Mouse (Mus musculus) right cerebral cortex, adult 2 months (tissue): ENCODE data around the gene Enpep.
A peak's percentile ranks its signal among the peaks of the same experiment; 100 is the strongest.

Experiments used
- DNase-seq, 2 experiments: peaks; one replicate each; pipeline ENCODE4 v3.0.0; 2021 to 2022; ENCODE audit warnings: low spot score in 2 of 2

Gene Enpep

GRCm38 (mm10) chr3:129312511-129312910 is 20.0 kb downstream of the Enpep start:
- DNase-seq = no peak

- no peak for DNase-seq
Measured at GRCm38 (mm10) chr3:129311951-129312350, 20.6 kb downstream of the Enpep start.

- no peak for DNase-seq
Measured at GRCm38 (mm10) chr3:129309926-129310325, 22.6 kb downstream of the Enpep start.

- DNase-seq = peak; percentile 21 to 22
Measured at GRCm38 (mm10) chr3:129308876-129309275, 23.6 kb downstream of the Enpep start.

- no peak for DNase-seq
Measured at GRCm38 (mm10) chr3:129308102-129308752, 24.3 kb downstream of the Enpep start.

GRCm38 (mm10) chr3:129303941-129304340 is 28.6 kb downstream of the Enpep start:
- peak; percentile 23 to 61 for DNase-seq

- DNase-seq = peak in 1 of 2 experiments; percentile 21
Measured at GRCm38 (mm10) chr3:129299874-129300273, 32.6 kb downstream of the Enpep start.

- no peak for DNase-seq
Measured at GRCm38 (mm10) chr3:129298606-129299005, 33.9 kb downstream of the Enpep start.

GRCm38 (mm10) chr3:129296994-129297393 is 35.5 kb downstream of the Enpep start:
- DNase-seq = no peak

- DNase-seq = no peak
Measured at GRCm38 (mm10) chr3:129295883-129296282, 36.6 kb downstream of the Enpep start.

GRCm38 (mm10) chr3:129289536-129289935 is 43.0 kb downstream of the Enpep start:
- no peak for DNase-seq

- no peak for DNase-seq
Measured at GRCm38 (mm10) chr3:129287140-129287539, 45.4 kb downstream of the Enpep start.

GRCm38 (mm10) chr3:129286426-129286825 is 46.1 kb downstream of the Enpep start:
- DNase-seq = no peak

GRCm38 (mm10) chr3:129284326-129284725 is 48.2 kb downstream of the Enpep start:
- DNase-seq = no peak

GRCm38 (mm10) chr3:129279441-129279840 is 53.1 kb downstream of the Enpep start:
- no peak for DNase-seq

GRCm38 (mm10) chr3:129273156-129273831 is 59.2 kb downstream of the Enpep start:
- DNase-seq = no peak

- DNase-seq = peak in 1 of 2 experiments; percentile 5
Measured at GRCm38 (mm10) chr3:129270044-129270443, 62.5 kb downstream of the Enpep start.

GRCm38 (mm10) chr3:129268886-129269683 is 63.4 kb downstream of the Enpep start:
- no peak for DNase-seq

- DNase-seq = no peak
Measured at GRCm38 (mm10) chr3:129258497-129258896, 74.0 kb downstream of the Enpep start.

- no peak for DNase-seq
Measured at GRCm38 (mm10) chr3:129256766-129257165, 75.8 kb downstream of the Enpep start.

GRCm38 (mm10) chr3:129256283-129256682 is 76.2 kb downstream of the Enpep start:
- DNase-seq = no peak

- no peak for DNase-seq
Measured at GRCm38 (mm10) chr3:129254246-129254645, 78.3 kb downstream of the Enpep start.

GRCm38 (mm10) chr3:129250997-129251396 is 81.5 kb downstream of the Enpep start:
- no peak for DNase-seq
